21 mouse cellular contexts compared by ENCODE assay signal in the genomic region with DNA sequence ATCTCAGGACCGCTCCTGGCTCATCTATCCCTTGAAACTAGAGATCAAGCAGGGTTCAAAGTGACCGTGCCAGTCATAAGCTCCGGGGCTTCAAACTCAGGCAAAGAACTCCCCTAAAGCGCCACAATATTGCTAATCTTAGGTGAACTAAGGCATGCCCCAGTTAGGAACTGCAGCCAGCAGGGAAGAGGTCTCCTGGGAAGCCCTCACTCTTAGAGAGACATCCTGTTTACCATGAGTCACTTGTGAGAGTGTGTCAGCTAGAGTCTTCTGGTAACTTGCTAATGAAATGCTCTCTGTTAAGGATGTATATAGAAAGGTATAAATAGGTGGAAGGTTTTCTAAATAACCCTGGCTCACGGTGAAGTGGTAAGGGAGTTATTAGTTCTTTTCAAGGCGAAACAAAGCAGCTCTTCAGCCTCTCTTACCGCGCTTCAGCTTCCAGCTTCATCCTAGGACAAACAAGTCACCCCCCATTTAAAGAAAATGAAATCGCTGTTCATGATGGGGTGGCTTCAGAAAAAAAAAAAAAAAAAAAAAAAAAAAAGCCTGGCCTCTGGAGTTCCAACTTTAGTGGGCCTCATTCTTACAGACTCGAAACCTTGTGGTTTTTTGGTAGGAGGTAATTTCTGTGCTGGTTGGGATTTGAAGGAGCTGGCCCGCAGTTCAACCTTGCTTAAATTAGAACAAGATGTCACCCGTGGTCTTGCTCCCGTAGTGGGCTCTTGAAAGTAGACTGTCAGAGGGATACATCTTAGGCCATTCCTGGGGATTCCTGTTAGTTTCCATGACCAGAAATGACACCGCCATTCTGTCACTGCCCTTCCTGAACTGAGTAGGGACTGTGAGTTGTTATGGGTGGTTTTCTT. TPM values are rescaled to one million over a fixed set of nuclear protein-coding genes. Genes with fewer than 3 reads are reported as not detected.
A peak's percentile ranks its signal among the peaks of the same experiment; 100 is the strongest.
DNase-seq lines count a peak whose midpoint lies in the region; ATAC-seq and TF ChIP-seq lines count a peak whose summit lies in the region.
"Had no signal": no experiment of that assay in that cellular context is flagged by ENCODE, and none has a peak within 500 bp of the region (broad histone marks: within the 10 kb centered on the region; RNA-seq: fewer than 3 reads in every experiment).

No protein-coding gene starts in this region.

- 0 out of 2 replicates have a peak overlapping the region, but pooled peaks have one; percentile 4 for H3K27ac ChIP-seq in stomach, embryonic 14.5 days (ENCODE audit: low read length)
- no peak overlapping the region for H3K27ac ChIP-seq in stomach, postnatal 0 days (replicated peaks)
- peak overlapping the region; percentile 57; the same call in 1 of the 2 replicates for H3K27ac ChIP-seq in embryonic facial prominence, embryonic 12.5 days
- H3K27ac ChIP-seq in limb, embryonic 11.5 days (replicated peaks; ENCODE audit: low read depth, low read length) = no peak overlapping the region
- H3K27ac ChIP-seq: forebrain, embryonic 12.5 days; liver, embryonic 15.5 days; midbrain, embryonic 15.5 days; neural tube, embryonic 15.5 days; stomach, embryonic 15.5 days had no signal

- H3K36me3 ChIP-seq in stomach, embryonic 14.5 days (ENCODE audit: control insufficient read depth, insufficient read depth, low read length) = no peaks in the 10 kb centered on the region
- no peaks in the 10 kb centered on the region for H3K36me3 ChIP-seq in stomach, postnatal 0 days (ENCODE audit: control insufficient read depth, insufficient read depth, low read length)
- no peaks in the 10 kb centered on the region for H3K36me3 ChIP-seq in embryonic facial prominence, embryonic 12.5 days
- no peaks in the 10 kb centered on the region for H3K36me3 ChIP-seq in limb, embryonic 11.5 days (ENCODE audit: control insufficient read depth, insufficient read depth, low read length)
- H3K36me3 ChIP-seq: forebrain, embryonic 12.5 days; liver, embryonic 15.5 days; midbrain, embryonic 15.5 days; neural tube, embryonic 15.5 days; stomach, embryonic 15.5 days had no signal

- no peak for DNase-seq in stomach, postnatal 0 days (ENCODE audit: low spot score)
- DNase-seq in limb, embryonic 11.5 days (ENCODE audit: low spot score) = peak; percentile 30
- no peak for DNase-seq in urinary bladder, postnatal 10 days (ENCODE audit: low spot score)
- no peak for DNase-seq in kidney, adult 18-20 months
- DNase-seq in cerebellum, postnatal 14 days = no peak
- DNase-seq: adrenal gland, postnatal 10 days; cerebellum, postnatal 10 days; gastrocnemius, postnatal 14 days; kidney, adult 8-10 months; kidney, postnatal 25 days; left cerebral cortex, postnatal 4 days; lung, postnatal 10 days; right cerebral cortex, postnatal 14 days had no signal

- peaks cover 13% of the 10 kb centered on the region for H3K4me1 ChIP-seq in stomach, embryonic 14.5 days (ENCODE audit: control insufficient read depth, insufficient read depth, low read length)
- H3K4me1 ChIP-seq in stomach, postnatal 0 days (replicated peaks; ENCODE audit: control insufficient read depth, insufficient read depth) = no peaks in the 10 kb centered on the region
- H3K4me1 ChIP-seq in embryonic facial prominence, embryonic 12.5 days = peaks cover 22% of the 10 kb centered on the region
- peaks cover 6% of the 10 kb centered on the region; the same call in 1 of the 2 replicates for H3K4me1 ChIP-seq in limb, embryonic 11.5 days (ENCODE audit: control insufficient read depth, insufficient read depth, low read length)
- H3K4me1 ChIP-seq: liver, embryonic 15.5 days had no signal

- ATAC-seq in stomach, embryonic 14.5 days (ENCODE audit: insufficient number of reproducible peaks, insufficient read depth, low FRiP score, low read depth) = no peak
- no peak for ATAC-seq in stomach, postnatal 0 days (ENCODE audit: low FRiP score, low TSS enrichment)
- no peak for ATAC-seq in embryonic facial prominence, embryonic 12.5 days (ENCODE audit: insufficient number of reproducible peaks, insufficient read depth, low FRiP score, low TSS enrichment)
- no peak for ATAC-seq in limb, embryonic 11.5 days (ENCODE audit: insufficient number of reproducible peaks, low FRiP score, low TSS enrichment, low read depth)
- ATAC-seq: midbrain, embryonic 15.5 days; Patski had no signal

- 75% methylated on average over 14 of the region's 14 CpGs for WGBS in stomach, embryonic 14.5 days
- 76% methylated on average over 14 of the region's 14 CpGs for WGBS in stomach, postnatal 0 days
- 51% methylated on average over 14 of the region's 14 CpGs for whole genome bisulfite sequencing in embryonic facial prominence, embryonic 12.5 days
- WGBS in limb, embryonic 11.5 days = 64% methylated on average over 14 of the region's 14 CpGs

- H3K9me3 ChIP-seq in stomach, embryonic 14.5 days (ENCODE audit: control insufficient read depth, low read depth, low read length) = no peaks in the 10 kb centered on the region
- no peaks in the 10 kb centered on the region for H3K9me3 ChIP-seq in stomach, postnatal 0 days (ENCODE audit: control insufficient read depth, low read length)
- no peaks in the 10 kb centered on the region for H3K9me3 ChIP-seq in embryonic facial prominence, embryonic 12.5 days
- H3K9me3 ChIP-seq in limb, embryonic 11.5 days (ENCODE audit: control insufficient read depth, low read length) = no peaks in the 10 kb centered on the region
- H3K9me3 ChIP-seq: forebrain, embryonic 12.5 days; liver, embryonic 15.5 days; midbrain, embryonic 15.5 days; neural tube, embryonic 15.5 days; stomach, embryonic 15.5 days had no signal

- no peak overlapping the region for H3K4me2 ChIP-seq in stomach, embryonic 14.5 days (replicated peaks; ENCODE audit: low read depth, low read length)
- no peak overlapping the region for H3K4me2 ChIP-seq in stomach, postnatal 0 days (replicated peaks; ENCODE audit: low read depth)
- H3K4me2 ChIP-seq in embryonic facial prominence, embryonic 12.5 days (replicated peaks) = no peak overlapping the region
- H3K4me2 ChIP-seq in limb, embryonic 11.5 days (ENCODE audit: low read depth, severe bottlenecking) = no peak overlapping the region
- H3K4me2 ChIP-seq: forebrain, embryonic 12.5 days; liver, embryonic 15.5 days; midbrain, embryonic 15.5 days; neural tube, embryonic 15.5 days; stomach, embryonic 15.5 days had no signal

- H3K4me3 ChIP-seq in stomach, embryonic 14.5 days (ENCODE audit: low read depth, low read length) = no peak overlapping the region
- no peak overlapping the region for H3K4me3 ChIP-seq in stomach, postnatal 0 days (ENCODE audit: low read depth, low read length)
- no peak overlapping the region for H3K4me3 ChIP-seq in embryonic facial prominence, embryonic 12.5 days
- no peak overlapping the region for H3K4me3 ChIP-seq in limb, embryonic 11.5 days (ENCODE audit: low read depth, low read length)
- H3K4me3 ChIP-seq: forebrain, embryonic 12.5 days; liver, embryonic 15.5 days; midbrain, embryonic 15.5 days; neural tube, embryonic 15.5 days; stomach, embryonic 15.5 days had no signal

- TF ChIP-seq EP300 in stomach, postnatal 0 days (optimal IDR thresholded peaks at IDR 0.05) = no peak

- no peak overlapping the region for H3K9ac ChIP-seq in stomach, embryonic 14.5 days (replicated peaks; ENCODE audit: low read depth, low read length)
- H3K9ac ChIP-seq in stomach, postnatal 0 days (ENCODE audit: low read length) = no peak overlapping the region
- H3K9ac ChIP-seq in embryonic facial prominence, embryonic 12.5 days = no peak overlapping the region
- no peak overlapping the region for H3K9ac ChIP-seq in limb, embryonic 11.5 days (ENCODE audit: low read length)
- H3K9ac ChIP-seq: forebrain, embryonic 12.5 days; liver, embryonic 15.5 days; midbrain, embryonic 15.5 days; neural tube, embryonic 15.5 days; stomach, embryonic 15.5 days had no signal

- H3K27me3 ChIP-seq in stomach, embryonic 14.5 days (ENCODE audit: control insufficient read depth, insufficient read depth, low read length) = no peaks in the 10 kb centered on the region
- H3K27me3 ChIP-seq in stomach, postnatal 0 days (ENCODE audit: control insufficient read depth, insufficient read depth, low read length) = no peaks in the 10 kb centered on the region
- no peaks in the 10 kb centered on the region for H3K27me3 ChIP-seq in embryonic facial prominence, embryonic 12.5 days
- H3K27me3 ChIP-seq in limb, embryonic 11.5 days (ENCODE audit: control insufficient read depth, insufficient read depth, low read length) = no peaks in the 10 kb centered on the region
- H3K27me3 ChIP-seq: forebrain, embryonic 12.5 days; liver, embryonic 15.5 days; midbrain, embryonic 15.5 days; neural tube, embryonic 15.5 days; Patski; stomach, embryonic 15.5 days had no signal

- no peak for TF ChIP-seq CTCF in stomach, postnatal 0 days (IDR thresholded peaks at IDR 0.05; ENCODE audit: low read depth)

RNA-seq across cellular contexts. Expression of gene Bmp6, which starts 56.1 kb away (rescaled TPM):
- polyA plus RNA-seq in stomach, embryonic 14.5 days (2014; fragmentation: Nextera tagmentation; extraction: Ambion mirVana) = 1.8 and 3.1 TPM in 2 replicates
- polyA plus RNA-seq in stomach, postnatal 0 days (2015; fragmentation: Nextera tagmentation; extraction: Ambion mirVana) = 1.6 and 1.7 TPM in 2 replicates
- polyA plus RNA-seq in embryonic facial prominence, embryonic 12.5 days (2016; fragmentation: Nextera tagmentation; extraction: Ambion mirVana) = 3.4 and 3.9 TPM in 2 replicates
- 0.47 and 0.52 TPM in 2 replicates for polyA plus RNA-seq in limb, embryonic 11.5 days (2014; fragmentation: Nextera tagmentation; extraction: Ambion mirVana)

Comparison
In these comparisons a context has a peak if more than half of its experiments do, and no peak if none do; other contexts are left out.
1. H3K27ac ChIP-seq: peak in stomach, embryonic 14.5 days (single experiment) and embryonic facial prominence, embryonic 12.5 days (single experiment); none in stomach, postnatal 0 days (single experiment) and limb, embryonic 11.5 days (single experiment).